Mouse (Mus musculus) left cerebral cortex, postnatal 36 days (tissue): ENCODE measurements around the gene Pom121l2. TPM values are rescaled to one million over a fixed set of nuclear protein-coding genes. Genes with fewer than 3 reads are reported as not detected.

Experiments
- DNase-seq, 2 experiments: peaks; one replicate each; pipeline ENCODE4 v3.0.0; 2021 to 2022; ENCODE audit warnings: low spot score in 2 of 2, mixed read lengths in 1 of 2
- intact Hi-C: fragments of 180-260 bp; cut with DNase I; formaldehyde crosslinking; loops from one replicate; pipeline ENCODE4 v1.15.1; 2025
- total RNA-seq, 2 experiments: library from RNA; stranded (reverse); gene quantifications; 2 replicates each; pipeline ENCODE4 v1.2.3; 2021

Pom121l2 gene
- total RNA-seq, result not detected

GRCm38 (mm10) chr13:21980981-21981802 lies at the start of gene Pom121l2:
Pom121l2 (plus strand) TSS chr13:21981194.
- intact Hi-C loops, result no loop called here
- DNase-seq, result peak; percentile 22 to 32

GRCm38 (mm10) chr13:21931740-21932139 lies 49.3 kb upstream of the Pom121l2 start:
- DNase-seq, result no peak
- intact Hi-C loops, result no loop called here

GRCm38 (mm10) chr13:21933626-21934548 lies 47.1 kb upstream of the Pom121l2 start:
- intact Hi-C loops, result no loop called here
- DNase-seq, result no peak

- peak in 1 of 2 experiments; percentile 50 for DNase-seq
- intact Hi-C loops, result loop anchor here (5.0 kb wide), 1 partner anchor 92 kb away; no protein-coding TSS in a partner anchor
Measured at GRCm38 (mm10) chr13:21934982-21935791, 45.8 kb upstream of the Pom121l2 start.

GRCm38 (mm10) chr13:21935833-21936232 lies 45.2 kb upstream of the Pom121l2 start:
- DNase-seq, result no peak
- intact Hi-C loops, result loop anchor here (5.0 kb wide), 1 partner anchor 91 kb away; no protein-coding TSS in a partner anchor

GRCm38 (mm10) chr13:21936968-21937367 lies 44.0 kb upstream of the Pom121l2 start:
- intact Hi-C loops, result loop anchor here (5.0 kb wide), 1 partner anchor 90 kb away; no protein-coding TSS in a partner anchor
- peak; percentile 29 for DNase-seq

GRCm38 (mm10) chr13:21940213-21940612 lies 40.8 kb upstream of the Pom121l2 start:
- peak; percentile 85 to 92 for DNase-seq
- intact Hi-C loops, result loop anchor here (2.0 to 5.0 kb wide), 2 partner anchors 35 to 1492 kb away; no protein-coding TSS in a partner anchor

GRCm38 (mm10) chr13:21940811-21941321 lies 40.1 kb upstream of the Pom121l2 start:
- peak; percentile 84 to 89 for DNase-seq
- intact Hi-C loops, result loop anchor here (2.0 to 5.0 kb wide), 2 partner anchors 34 to 1491 kb away; no protein-coding TSS in a partner anchor

GRCm38 (mm10) chr13:21943644-21944043 lies 37.4 kb upstream of the Pom121l2 start:
- DNase-seq, result no peak
- intact Hi-C loops, result loop anchor here (5.0 kb wide), 1 partner anchor 1489 kb away; no protein-coding TSS in a partner anchor

GRCm38 (mm10) chr13:21944592-21944925 lies 36.4 kb upstream of the Pom121l2 start:
- DNase-seq, result no peak

GRCm38 (mm10) chr13:21944926-21945740 lies 35.9 kb upstream of the Pom121l2 start, which contains the start of gene Zfp184:
Zfp184 (plus strand) TSS chr13:21945094.
- DNase-seq, result peak; percentile 91 to 92

More at GRCm38 (mm10) chr13:21944592-21944925, 36.4 kb upstream of the Pom121l2 start:
- intact Hi-C loops, result loop anchor here (5.0 kb wide), 1 partner anchor 1488 kb away; no protein-coding TSS in a partner anchor

GRCm38 (mm10) chr13:21969269-21969668 lies 11.7 kb upstream of the Pom121l2 start:
- intact Hi-C loops, result no loop called here
- no peak for DNase-seq

More at GRCm38 (mm10) chr13:21944926-21945740, 35.9 kb upstream of the Pom121l2 start, which contains the start of gene Zfp184:
- intact Hi-C loops, result loop anchor here (5.0 kb wide), 1 partner anchor 1487 kb away; no protein-coding TSS in a partner anchor

GRCm38 (mm10) chr13:21969816-21970215 lies 11.2 kb upstream of the Pom121l2 start:
- intact Hi-C loops, result no loop called here
- no peak for DNase-seq

- intact Hi-C loops, result no loop called here
Measured at GRCm38 (mm10) chr13:21971641-21972040, 9.4 kb upstream of the Pom121l2 start.

GRCm38 (mm10) chr13:21974221-21974725 lies 6.7 kb upstream of the Pom121l2 start:
- DNase-seq, result peak; percentile 89 to 91
- intact Hi-C loops, result loop anchor here (1.0 to 2.0 kb wide), 2 partner anchors 33 to 55 kb away; no protein-coding TSS in a partner anchor

More at GRCm38 (mm10) chr13:21971641-21972040, 9.4 kb upstream of the Pom121l2 start:
- no peak for DNase-seq

GRCm38 (mm10) chr13:21974726-21975473 lies 6.1 kb upstream of the Pom121l2 start:
- DNase-seq, result peak; percentile 60 to 65
- intact Hi-C loops, result loop anchor here (1.0 to 2.0 kb wide), 2 partner anchors 34 to 54 kb away; no protein-coding TSS in a partner anchor

- intact Hi-C loops, result no loop called here
Measured at GRCm38 (mm10) chr13:21981803-21982193, 804 bp downstream of the Pom121l2 start.

More at GRCm38 (mm10) chr13:21981803-21982193, 804 bp downstream of the Pom121l2 start:
- DNase-seq, result no peak
